Mouse (Mus musculus) lung, postnatal 0 days (tissue): ENCODE data around the gene Emid1.

Experiments
- CTCF ChIP-seq: IDR thresholded peaks from 2 replicates; pipeline ENCODE4 v1.5.1; 2016; ENCODE audit warnings: antibody characterized with exemption, mild to moderate bottlenecking
- EP300 ChIP-seq: IDR thresholded peaks from 2 replicates; pipeline ENCODE4 v1.6.1; 2016; ENCODE audit warnings: antibody characterized with exemption, mild to moderate bottlenecking, control low read depth

GRCm38 (mm10) chr11:5196583-5196982 lies 44.5 kb upstream of the Emid1 start:
- no peak for TF ChIP-seq EP300
- TF ChIP-seq CTCF, result no peak
